Mouse (Mus musculus) kidney, postnatal 0 days (tissue): ENCODE measurements around the gene Nedd9. TPM values are rescaled to one million over a fixed set of nuclear protein-coding genes. Genes with fewer than 3 reads are reported as not detected.
"Not testable (repeated sequence)": the region's sequence is repeated elsewhere in the genome, so short reads cannot be mapped to it uniquely, and the experiment has no call there.

Source experiments
- ATAC-seq: fragments of 200-750 bp; cut with Nextera tagmentation; replicated peaks from 2 replicates; pipeline ENCODE4 v1.8.0; 2017; ENCODE audit warnings: low read depth, moderate number of reproducible peaks, moderate TSS enrichment, moderate library complexity; ENCODE audit not compliant: low FRiP score
- DNase-seq: peaks from one replicate; pipeline ENCODE4 v3.0.0-alpha.2; 2016; ENCODE audit warnings: low spot score
- H3K27ac ChIP-seq: fragments of 300-500 bp; sonication (generic); 2 replicates; pipeline ENCODE4 v1.5.1; 2014; ENCODE audit warnings: mild to moderate bottlenecking
- H3K27me3 ChIP-seq: fragments of 300-500 bp; sonication (generic); 2 replicates; pipeline ENCODE4 v1.6.1; 2014; ENCODE audit warnings: low read length, mixed read lengths; ENCODE audit not compliant: insufficient read depth
- H3K36me3 ChIP-seq: fragments of 300-500 bp; sonication (generic); 2 replicates; pipeline ENCODE4 v1.6.1; 2014; ENCODE audit warnings: low read length, mixed read lengths; ENCODE audit not compliant: insufficient read depth
- H3K4me1 ChIP-seq: fragments of 300-500 bp; sonication (generic); replicated peaks from 2 replicates; pipeline ENCODE4 v1.6.1; 2014; ENCODE audit warnings: antibody characterized with exemption, low read length, mixed read lengths; ENCODE audit not compliant: insufficient read depth
- H3K4me2 ChIP-seq: fragments of 300-500 bp; sonication (generic); 2 replicates; pipeline ENCODE4 v1.6.1; 2014; ENCODE audit warnings: mild to moderate bottlenecking, low read length, moderate library complexity, mixed read lengths
- H3K4me3 ChIP-seq: fragments of 300-500 bp; sonication (generic); replicated peaks from 2 replicates; pipeline ENCODE4 v1.5.1; 2014; ENCODE audit warnings: low read depth, low read length
- H3K9ac ChIP-seq: fragments of 300-500 bp; sonication (generic); 2 replicates; pipeline ENCODE4 v1.6.1; 2014; ENCODE audit warnings: low read depth, low read length
- H3K9me3 ChIP-seq: fragments of 300-500 bp; sonication (generic); replicated peaks from 2 replicates; pipeline ENCODE4 v1.6.1; 2016; ENCODE audit warnings: low read length, inconsistent platforms, mixed read lengths
- CTCF ChIP-seq: IDR thresholded peaks from 2 replicates; pipeline ENCODE4 v1.5.1; 2016; ENCODE audit warnings: antibody characterized with exemption, low read depth, mild to moderate bottlenecking, moderate library complexity
- WGBS: fragments of 180-500 bp; shearing (Covaris S2); extraction: QIAGEN DNeasy Blood & Tissue Kit; methylation state at CpG from one replicate; pipeline ENCODE4 v1.1.7; 2014; 5-methylcytosine and 5-hydroxymethylcytosine counted together
- polyA plus RNA-seq: library from polyadenylated mRNA; unstranded; fragments of >200 nt; fragmentation: Nextera tagmentation; extraction: Ambion mirVana; gene quantifications from 2 replicates; pipeline ENCODE4 v1.2.1, GENCODE M21; 2015

The Nedd9 gene
- polyA plus RNA-seq, 1 experiment from 2014 or later = 27.3 TPM

GRCm38 (mm10) chr13:41267827-41268408, 219.2 kb downstream of the Nedd9 start:
- no peaks in the 10 kb centered on the region for H3K27me3 ChIP-seq
- DNase-seq (peak; percentile 42), ATAC-seq (peak; percentile 66; the same call in 1 of the 2 replicates)
- WGBS = 32% methylated on average over 7 of the region's 7 CpGs
- no peak overlapping the region for H3K9ac ChIP-seq
- no peaks in the 10 kb centered on the region for H3K9me3 ChIP-seq
- no peak overlapping the region for H3K4me2 ChIP-seq
- no peaks in the 10 kb centered on the region for H3K4me1 ChIP-seq
- H3K27ac ChIP-seq = no peak overlapping the region
- TF ChIP-seq CTCF = no peak
- H3K36me3 ChIP-seq = no peaks in the 10 kb centered on the region
- no peak overlapping the region for H3K4me3 ChIP-seq

DNA sequence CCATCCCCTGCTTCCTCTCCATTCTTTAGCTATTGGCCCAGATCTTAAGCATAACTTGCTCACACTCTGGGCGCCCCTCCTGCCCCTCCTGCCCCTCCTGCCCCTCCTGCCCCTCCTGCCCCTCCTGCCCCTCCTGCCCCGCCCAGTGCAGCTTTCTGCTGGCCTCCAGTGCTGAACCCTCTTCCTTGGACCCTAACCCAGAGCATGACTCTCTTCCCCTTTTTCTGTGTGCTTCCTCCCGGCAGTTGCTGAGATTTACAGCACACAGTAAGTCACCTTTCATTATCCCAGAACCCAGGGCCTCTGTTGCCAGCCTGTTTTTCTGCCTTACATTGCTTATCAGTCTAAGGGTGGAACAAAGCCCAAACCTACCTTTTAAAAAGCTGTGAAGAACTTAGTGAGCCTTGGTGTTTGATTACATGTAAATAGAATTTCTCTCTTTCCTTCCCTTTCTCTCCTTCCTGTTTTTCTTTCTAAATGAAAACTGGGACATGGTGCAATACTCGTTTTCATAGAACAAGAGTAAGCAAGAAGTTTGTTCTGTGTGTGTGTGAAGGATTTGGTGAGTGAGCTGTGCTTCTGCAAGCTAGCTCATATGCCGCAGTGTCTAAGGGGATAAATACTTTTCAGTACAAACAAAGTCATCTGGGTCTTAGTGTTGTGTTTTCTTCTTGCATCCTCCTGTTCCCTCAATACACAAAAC, 223.7 kb downstream of the Nedd9 start:
- Histone ChIP-seq H3K9ac (no peak overlapping the region), H3K9me3 (no peaks in the 10 kb centered on the region), H3K27ac (no peak overlapping the region), H3K27me3 (no peaks in the 10 kb centered on the region), H3K4me3 (no peak overlapping the region), H3K4me2 (no peak overlapping the region), H3K4me1 (no peaks in the 10 kb centered on the region), H3K36me3 (no peaks in the 10 kb centered on the region)
- no peak for ATAC-seq
- 61% methylated on average over 5 of the region's 5 CpGs for WGBS
- no peak for DNase-seq
- TF ChIP-seq CTCF = no peak

- not testable (repeated sequence) for ATAC-seq, H3K4me3 ChIP-seq, H3K36me3 ChIP-seq, H3K4me2 ChIP-seq, H3K27me3 ChIP-seq, H3K27ac ChIP-seq, H3K9me3 ChIP-seq, H3K9ac ChIP-seq, H3K4me1 ChIP-seq, DNase-seq
- 95% methylated on average over 8 of the region's 8 CpGs for WGBS
Measured at GRCm38 (mm10) chr13:41261617-41262016, 225.5 kb downstream of the Nedd9 start.

Other genes starting within 250 kb of the Nedd9 start
- 9.4 and 10.3 TPM in 2 replicates for gene Smim13, start 237.5 kb downstream of the Nedd9 start, polyA plus RNA-seq
- gene Gm17364, start 213.4 kb downstream of the Nedd9 start, polyA plus RNA-seq = not detected in 2 replicates
- 6.8 and 7.0 TPM in 2 replicates for gene Tmem170b, start 118.5 kb upstream of the Nedd9 start, polyA plus RNA-seq